Mouse (Mus musculus): ENCODE data around the gene Hist2h3b.

The Hist2h3b gene

DNA sequence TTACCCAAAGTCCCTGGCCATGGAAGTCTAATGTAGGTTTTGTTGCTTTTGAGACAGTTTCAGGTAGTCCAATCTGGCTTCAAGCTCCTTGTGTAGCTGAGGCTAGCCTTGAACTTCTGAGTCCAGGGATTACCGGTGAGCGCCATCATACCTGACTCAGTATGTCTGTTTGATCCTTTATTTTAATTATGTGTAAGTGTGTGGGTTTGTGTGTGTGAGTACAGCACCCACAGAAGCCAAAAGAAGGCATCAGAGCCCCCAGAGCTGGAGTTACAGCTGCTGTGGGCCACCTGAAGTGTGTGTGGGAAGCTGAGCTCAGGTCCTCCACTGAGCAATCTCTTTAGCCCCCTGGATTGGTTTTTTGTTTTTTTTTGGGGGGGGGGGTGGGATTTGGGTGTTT, 31.1 kb downstream of the Hist2h3b start:
- DNase-seq (ENCODE audit: low spot score), result no peak

- DNase-seq (ENCODE audit: low spot score), result no peak
These were observed 32.5 kb downstream of the Hist2h3b start for GRCm38 (mm10) chr3:96300706-96301529.

GRCm38 (mm10) chr3:96302076-96302475, 33.6 kb downstream of the Hist2h3b start:
- DNase-seq (ENCODE audit: low spot score), result no peak

- DNase-seq (ENCODE audit: low spot score), result no peak
These were observed 38.1 kb downstream of the Hist2h3b start for GRCm38 (mm10) chr3:96306506-96306905.

GRCm38 (mm10) chr3:96309441-96309840, 41.0 kb downstream of the Hist2h3b start:
- DNase-seq (ENCODE audit: low spot score), result no peak

DNA sequence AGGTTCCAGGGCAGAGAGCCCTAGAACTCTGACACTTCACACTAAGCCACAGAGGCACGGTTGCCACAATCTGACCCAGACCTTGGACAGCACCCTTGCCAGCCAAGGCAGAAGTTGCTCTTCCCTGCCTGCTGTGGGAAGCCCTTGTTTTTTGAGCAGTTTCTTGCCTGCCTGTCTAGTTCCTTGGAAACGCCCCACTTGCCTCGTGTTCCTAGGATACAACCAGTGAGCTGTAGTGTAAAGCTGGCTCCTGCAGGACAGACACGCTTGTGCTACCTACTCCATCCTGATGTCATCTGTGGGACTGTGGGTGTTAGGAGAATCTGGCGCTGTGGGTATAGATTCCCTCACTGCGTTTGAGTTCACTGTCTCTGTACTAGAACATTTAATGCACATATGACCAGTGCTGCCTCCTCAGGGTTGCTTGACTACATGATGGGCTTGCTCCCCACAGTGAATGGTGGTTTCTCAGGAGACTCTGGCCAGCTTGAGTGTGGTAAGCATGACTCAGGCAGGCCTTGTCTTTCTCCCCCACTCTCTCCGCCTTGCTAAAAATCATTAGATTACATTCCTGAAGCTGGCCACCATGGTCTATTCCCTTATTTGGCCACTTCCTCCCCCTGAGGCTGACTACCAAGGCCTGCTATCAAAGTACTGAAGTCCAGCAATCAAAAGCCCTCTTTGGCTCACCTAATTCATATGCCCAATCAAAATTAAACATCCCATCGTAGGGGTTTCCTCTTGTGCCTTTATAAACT, 44.1 kb downstream of the Hist2h3b start:
- no peak for DNase-seq (ENCODE audit: low spot score)

Measured in embryo, embryonic 10.5 days (tissue).